Mouse (Mus musculus): ENCODE data around the gene Ovol1.
A peak's percentile ranks its signal among the peaks of the same experiment; 100 is the strongest.

Ovol1 gene

GRCm38 (mm10) chr19:5560457-5561041, at the start of gene Ovol1:
Ovol1 (minus strand) TSS chr19:5560646.
- no peak for DNase-seq

GRCm38 (mm10) chr19:5609547-5610404, 49.3 kb upstream of the Ovol1 start, which contains the start of gene Kat5:
Kat5 (minus strand) TSS chr19:5610237.
- peak; percentile 94 to 98 for DNase-seq

GRCm38 (mm10) chr19:5609171-5609546, 48.7 kb upstream of the Ovol1 start:
- DNase-seq, result no peak

GRCm38 (mm10) chr19:5608707-5609106, 48.3 kb upstream of the Ovol1 start:
- DNase-seq, result peak in 1 of 2 experiments; percentile 40

GRCm38 (mm10) chr19:5607705-5608410, 47.4 kb upstream of the Ovol1 start:
- DNase-seq, result peak in 1 of 2 experiments; percentile 37

- peak in 1 of 2 experiments; percentile 11 for DNase-seq
Observed at GRCm38 (mm10) chr19:5606196-5606595, 45.8 kb upstream of the Ovol1 start.

GRCm38 (mm10) chr19:5605126-5605525, 44.7 kb upstream of the Ovol1 start:
- DNase-seq, result peak in 1 of 2 experiments; percentile 14

GRCm38 (mm10) chr19:5603664-5604063, 43.2 kb upstream of the Ovol1 start:
- DNase-seq, result no peak

GRCm38 (mm10) chr19:5601752-5602541, 41.5 kb upstream of the Ovol1 start, which contains the start of gene Rnaseh2c:
Rnaseh2c (plus strand) TSS chr19:5601873.
- peak; percentile 86 to 87 for DNase-seq

- no peak for DNase-seq
Observed at GRCm38 (mm10) chr19:5599224-5599623, 38.8 kb upstream of the Ovol1 start.

GRCm38 (mm10) chr19:5591888-5592287, 31.4 kb upstream of the Ovol1 start:
- no peak for DNase-seq

GRCm38 (mm10) chr19:5589159-5589558, 28.7 kb upstream of the Ovol1 start:
- no peak for DNase-seq

GRCm38 (mm10) chr19:5581995-5582394, 21.5 kb upstream of the Ovol1 start:
- DNase-seq, result no peak

- no peak for DNase-seq
Observed at GRCm38 (mm10) chr19:5580776-5581175, 20.3 kb upstream of the Ovol1 start.

GRCm38 (mm10) chr19:5579971-5580370, 19.5 kb upstream of the Ovol1 start:
- DNase-seq, result no peak

- no peak for DNase-seq
Observed at GRCm38 (mm10) chr19:5575336-5575735, 14.9 kb upstream of the Ovol1 start.

GRCm38 (mm10) chr19:5572331-5573125, 12.1 kb upstream of the Ovol1 start:
- DNase-seq, result no peak

- no peak for DNase-seq
Observed at GRCm38 (mm10) chr19:5571831-5572230, 11.4 kb upstream of the Ovol1 start.

GRCm38 (mm10) chr19:5570353-5571246, 10.2 kb upstream of the Ovol1 start:
- no peak for DNase-seq

- no peak for DNase-seq
Observed at GRCm38 (mm10) chr19:5569521-5569920, 9.1 kb upstream of the Ovol1 start.
